Mouse (Mus musculus) Muller cell, postnatal 12 days (primary cell): ENCODE measurements at regions not wholly inside any gene's neighbourhood (a gene's known extent, or its start where the extent isn't known, plus 50 kb on each side); places are given as distances from the start of the nearest gene placed in this dataset.

Experiments
- DNase-seq: peaks from one replicate; pipeline ENCODE4 v3.0.0-alpha.2; 2015; ENCODE audit errors: inconsistent ontology term

DNA sequence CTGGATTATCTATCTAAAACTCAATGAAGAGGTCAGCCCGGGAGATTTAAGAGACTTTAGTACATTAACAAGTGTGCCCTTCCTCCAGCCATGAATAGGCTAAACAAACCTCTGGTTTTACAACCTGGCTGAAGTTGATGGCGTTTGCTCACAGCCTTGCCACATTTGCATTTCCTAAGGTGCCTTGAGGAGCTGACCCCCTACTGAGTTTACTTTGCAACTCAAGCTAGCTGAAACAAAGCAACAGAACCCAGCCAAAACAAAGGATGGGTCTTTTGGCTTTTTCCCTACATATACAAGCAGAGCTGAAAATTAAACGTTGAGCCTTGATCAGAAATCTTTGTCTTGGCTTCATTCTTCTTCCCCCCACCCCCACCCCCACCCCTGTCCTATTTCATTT, 51.7 kb upstream of the Hpf1 start:
- no peak for DNase-seq
